Mouse (Mus musculus): ENCODE measurements at regions not wholly inside any gene's neighbourhood (a gene's known extent, or its start where the extent isn't known, plus 50 kb on each side); places are given as distances from the start of the nearest gene placed in this dataset.

GRCm38 (mm10) chr4:80002738-80003635 lies 830.9 kb upstream of the Tyrp1 start:
- Histone ChIP-seq H3K4me3 (replicated peaks; ENCODE audit: low read length) (no peak overlapping the region), H3K36me3 (ENCODE audit: control insufficient read depth, insufficient read depth, low read length) (no peaks in the 10 kb centered on the region), H3K27me3 (ENCODE audit: control insufficient read depth, insufficient read depth, low read length) (no peaks in the 10 kb centered on the region), H3K27ac (ENCODE audit: low read length) (no peak overlapping the region), H3K4me2 (ENCODE audit: low read depth, low read length) (no peak overlapping the region), H3K9me3 (replicated peaks; ENCODE audit: control insufficient read depth, low read length) (no peaks in the 10 kb centered on the region), H3K4me1 (ENCODE audit: control insufficient read depth, insufficient read depth, low read length) (no peaks in the 10 kb centered on the region), H3K9ac (ENCODE audit: low read length) (no peak overlapping the region)
- WGBS, result 89% methylated on average over 14 of the region's 14 CpGs
- peak; percentile 100 for ATAC-seq (ENCODE audit: insufficient read depth, low FRiP score)

- Histone ChIP-seq H3K36me3 (ENCODE audit: control insufficient read depth, insufficient read depth, low read length) (no peaks in the 10 kb centered on the region), H3K4me3 (replicated peaks; ENCODE audit: low read length) (no peak overlapping the region), H3K4me1 (ENCODE audit: control insufficient read depth, insufficient read depth, low read length) (no peaks in the 10 kb centered on the region), H3K9ac (ENCODE audit: low read length) (no peak overlapping the region), H3K27me3 (ENCODE audit: control insufficient read depth, insufficient read depth, low read length) (no peaks in the 10 kb centered on the region), H3K9me3 (replicated peaks; ENCODE audit: control insufficient read depth, low read length) (no peaks in the 10 kb centered on the region), H3K27ac (ENCODE audit: low read length) (no peak overlapping the region), H3K4me2 (ENCODE audit: low read depth, low read length) (no peak overlapping the region)
- ATAC-seq (ENCODE audit: insufficient read depth, low FRiP score), result peak; percentile 92
- WGBS, result 86% methylated on average over 13 of the region's 13 CpGs
Observed at GRCm38 (mm10) chr4:80003636-80004365, 830.1 kb upstream of the Tyrp1 start.

GRCm38 (mm10) chr4:80004366-80004700 lies 829.6 kb upstream of the Tyrp1 start:
- H3K27ac ChIP-seq (ENCODE audit: low read length), result no peak overlapping the region
- no peak overlapping the region for H3K9ac ChIP-seq (ENCODE audit: low read length)
- no peaks in the 10 kb centered on the region for H3K9me3 ChIP-seq (replicated peaks; ENCODE audit: control insufficient read depth, low read length)
- H3K27me3 ChIP-seq (ENCODE audit: control insufficient read depth, insufficient read depth, low read length), result no peaks in the 10 kb centered on the region
- WGBS, result 86% methylated on average over 4 of the region's 4 CpGs
- no peak for ATAC-seq (ENCODE audit: insufficient read depth, low FRiP score)
- H3K4me3 ChIP-seq (replicated peaks; ENCODE audit: low read length), result no peak overlapping the region
- no peaks in the 10 kb centered on the region for H3K4me1 ChIP-seq (ENCODE audit: control insufficient read depth, insufficient read depth, low read length)
- H3K4me2 ChIP-seq (ENCODE audit: low read depth, low read length), result no peak overlapping the region
- no peaks in the 10 kb centered on the region for H3K36me3 ChIP-seq (ENCODE audit: control insufficient read depth, insufficient read depth, low read length)

- no peak for ATAC-seq (ENCODE audit: insufficient read depth, low FRiP score)
- H3K27ac ChIP-seq (ENCODE audit: low read length), result no peak overlapping the region
- no peaks in the 10 kb centered on the region for H3K27me3 ChIP-seq (ENCODE audit: control insufficient read depth, insufficient read depth, low read length)
- H3K36me3 ChIP-seq (ENCODE audit: control insufficient read depth, insufficient read depth, low read length), result no peaks in the 10 kb centered on the region
- no peaks in the 10 kb centered on the region for H3K4me1 ChIP-seq (ENCODE audit: control insufficient read depth, insufficient read depth, low read length)
- no peak overlapping the region for H3K4me3 ChIP-seq (replicated peaks; ENCODE audit: low read length)
- WGBS, result 93% methylated on average over 4 of the region's 4 CpGs
- H3K9ac ChIP-seq (ENCODE audit: low read length), result no peak overlapping the region
- no peak overlapping the region for H3K4me2 ChIP-seq (ENCODE audit: low read depth, low read length)
- no peaks in the 10 kb centered on the region for H3K9me3 ChIP-seq (replicated peaks; ENCODE audit: control insufficient read depth, low read length)
Observed at GRCm38 (mm10) chr4:80004788-80005187, 829.1 kb upstream of the Tyrp1 start.

GRCm38 (mm10) chr4:80027876-80028275 lies 806.0 kb upstream of the Tyrp1 start:
- H3K4me3 ChIP-seq (replicated peaks; ENCODE audit: low read length), result no peak overlapping the region
- 63% methylated on average over 3 of the region's 3 CpGs for WGBS
- no peaks in the 10 kb centered on the region for H3K9me3 ChIP-seq (replicated peaks; ENCODE audit: control insufficient read depth, low read length)
- H3K27ac ChIP-seq (ENCODE audit: low read length), result no peak overlapping the region
- H3K36me3 ChIP-seq (ENCODE audit: control insufficient read depth, insufficient read depth, low read length), result no peaks in the 10 kb centered on the region
- no peaks in the 10 kb centered on the region for H3K4me1 ChIP-seq (ENCODE audit: control insufficient read depth, insufficient read depth, low read length)
- H3K9ac ChIP-seq (ENCODE audit: low read length), result no peak overlapping the region
- H3K4me2 ChIP-seq (ENCODE audit: low read depth, low read length), result no peak overlapping the region
- no peaks in the 10 kb centered on the region for H3K27me3 ChIP-seq (ENCODE audit: control insufficient read depth, insufficient read depth, low read length)
- no peak for ATAC-seq (ENCODE audit: insufficient read depth, low FRiP score)

GRCm38 (mm10) chr4:80047956-80048355 lies 786.0 kb upstream of the Tyrp1 start:
- no peaks in the 10 kb centered on the region for H3K27me3 ChIP-seq (ENCODE audit: control insufficient read depth, insufficient read depth, low read length)
- no peaks in the 10 kb centered on the region for H3K9me3 ChIP-seq (replicated peaks; ENCODE audit: control insufficient read depth, low read length)
- no peaks in the 10 kb centered on the region for H3K4me1 ChIP-seq (ENCODE audit: control insufficient read depth, insufficient read depth, low read length)
- no peak overlapping the region for H3K4me2 ChIP-seq (ENCODE audit: low read depth, low read length)
- no peak overlapping the region for H3K4me3 ChIP-seq (replicated peaks; ENCODE audit: low read length)
- ATAC-seq (ENCODE audit: insufficient read depth, low FRiP score), result no peak
- no peak overlapping the region for H3K9ac ChIP-seq (ENCODE audit: low read length)
- no peaks in the 10 kb centered on the region for H3K36me3 ChIP-seq (ENCODE audit: control insufficient read depth, insufficient read depth, low read length)
- WGBS, result 76% methylated on average over 6 of the region's 6 CpGs
- no peak overlapping the region for H3K27ac ChIP-seq (ENCODE audit: low read length)
